29 mouse cellular contexts compared by ENCODE assay signal in the genomic region with DNA sequence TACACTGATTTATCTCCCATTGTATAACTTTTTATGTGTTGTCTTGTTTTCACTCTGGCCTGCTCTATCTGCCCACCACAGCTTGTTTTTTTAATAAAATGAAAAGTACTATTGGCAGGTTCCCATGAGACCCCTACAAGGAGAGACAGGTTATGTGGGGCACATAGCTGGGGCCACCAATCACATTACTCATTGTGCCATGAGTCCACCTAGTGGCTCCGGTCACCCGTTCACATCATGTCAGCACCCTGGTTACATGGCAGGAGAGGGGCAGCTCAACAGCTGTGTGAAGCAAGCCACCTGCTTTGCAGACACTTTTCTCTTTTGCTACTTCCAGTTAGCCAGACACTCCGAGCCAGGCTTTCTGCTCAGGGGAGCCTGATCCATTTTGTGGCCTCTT. TPM values are rescaled to one million over a fixed set of nuclear protein-coding genes. Genes with fewer than 3 reads are reported as not detected.
DNase-seq lines count a peak whose midpoint lies in the region; ATAC-seq and TF ChIP-seq lines count a peak whose summit lies in the region.
"Had no signal": no experiment of that assay in that cellular context is flagged by ENCODE, and none has a peak within 500 bp of the region (broad histone marks: within the 10 kb centered on the region; RNA-seq: fewer than 3 reads in every experiment).

No protein-coding gene starts in this region.

- peak; percentile 79 for DNase-seq in heart, adult 11 months
- DNase-seq in left cerebral cortex, adult 2 months (ENCODE audit: extremely low spot score in 1 of 2, low spot score in 2 of 2), result no peak
- DNase-seq in left cerebral cortex, postnatal 4 days, result no peak
- no peak for DNase-seq in testis, postnatal 14 days (ENCODE audit: low spot score)
- no peak for DNase-seq in stomach, postnatal 0 days (ENCODE audit: low spot score)
- no peak for DNase-seq in MN1 (ENCODE audit: low spot score)
- DNase-seq: adrenal gland, adult 2 months; cerebellum, adult 11 months; cerebellum, adult 9-10 months; cerebellum, postnatal 36 days; embryo, embryonic 11 days; heart, postnatal 14 days; kidney, adult 8-10 months; kidney, postnatal 36 days; layer of hippocampus, postnatal 36 days; lung, embryonic 14.5 days; lung, postnatal 14 days; midbrain, embryonic 14.5 days; thymus, adult 18-20 months; thymus, postnatal 36 days had no signal

- H3K4me3 ChIP-seq in heart, embryonic 11.5 days (ENCODE audit: low read depth, low read length), result no peak overlapping the region
- no peak overlapping the region for H3K4me3 ChIP-seq in left cerebral cortex, adult 2 months
- peak overlapping the region; percentile 35 for H3K4me3 ChIP-seq in testis, adult 2 months (ENCODE audit: control insufficient read depth, low read depth, low read length)
- H3K4me3 ChIP-seq in stomach, postnatal 0 days (ENCODE audit: low read depth, low read length), result no peak overlapping the region
- H3K4me3 ChIP-seq: embryonic facial prominence, embryonic 12.5 days; hindbrain, embryonic 10.5 days had no signal

- no peak for TF ChIP-seq POLR2A in testis, adult 2 months (IDR thresholded peaks at IDR 0.05; ENCODE audit: control insufficient read depth, low read depth, low read length)

- no peak overlapping the region for H3K27ac ChIP-seq in heart, embryonic 11.5 days (ENCODE audit: low read depth, low read length)
- peak overlapping the region; percentile 63 for H3K27ac ChIP-seq in left cerebral cortex, adult 2 months
- no peak overlapping the region for H3K27ac ChIP-seq in testis, adult 2 months (ENCODE audit: control insufficient read depth, insufficient read depth, low read depth, low read length)
- H3K27ac ChIP-seq in stomach, postnatal 0 days (replicated peaks), result no peak overlapping the region
- H3K27ac ChIP-seq: embryonic facial prominence, embryonic 12.5 days; hindbrain, embryonic 10.5 days had no signal

- no peak; the same call in 1 of the 2 replicates for TF ChIP-seq CTCF in left cerebral cortex, adult 2 months (IDR thresholded peaks at IDR 0.05)
- TF ChIP-seq CTCF in testis, adult 2 months (IDR thresholded peaks at IDR 0.05; ENCODE audit: control insufficient read depth, insufficient read depth, insufficient replicate concordance, low read depth, low read length), result no peak
- peak; percentile 13; the same call in 1 of the 2 replicates for TF ChIP-seq CTCF in stomach, postnatal 0 days (IDR thresholded peaks at IDR 0.05; ENCODE audit: low read depth)

- no peaks in the 10 kb centered on the region for H3K36me3 ChIP-seq in heart, embryonic 11.5 days (ENCODE audit: control insufficient read depth, insufficient read depth, low read length)
- no peaks in the 10 kb centered on the region for H3K36me3 ChIP-seq in testis, adult 2 months (ENCODE audit: control insufficient read depth, insufficient read depth, low read length)
- no peaks in the 10 kb centered on the region for H3K36me3 ChIP-seq in stomach, postnatal 0 days (ENCODE audit: control insufficient read depth, insufficient read depth, low read length)
- H3K36me3 ChIP-seq: embryonic facial prominence, embryonic 12.5 days; hindbrain, embryonic 10.5 days had no signal

- H3K4me2 ChIP-seq in heart, embryonic 11.5 days, result no peak overlapping the region
- H3K4me2 ChIP-seq in stomach, postnatal 0 days (replicated peaks; ENCODE audit: low read depth), result no peak overlapping the region
- H3K4me2 ChIP-seq: embryonic facial prominence, embryonic 12.5 days; lung, embryonic 14.5 days had no signal

- H3K9ac ChIP-seq in heart, embryonic 11.5 days (ENCODE audit: low read depth, low read length), result no peak overlapping the region
- H3K9ac ChIP-seq in stomach, postnatal 0 days (ENCODE audit: low read length), result no peak overlapping the region
- H3K9ac ChIP-seq: embryonic facial prominence, embryonic 12.5 days; lung, embryonic 14.5 days had no signal

- TF ChIP-seq EP300 in stomach, postnatal 0 days (optimal IDR thresholded peaks at IDR 0.05), result no peak

- WGBS in heart, embryonic 11.5 days (ENCODE audit: insufficient replicate concordance), result 67% methylated on average over 3 of the region's 3 CpGs
- WGBS in stomach, postnatal 0 days, result 52% methylated on average over 3 of the region's 3 CpGs

- H3K27me3 ChIP-seq in heart, embryonic 11.5 days (ENCODE audit: control insufficient read depth, insufficient read depth, low read length), result no peaks in the 10 kb centered on the region
- no peaks in the 10 kb centered on the region for H3K27me3 ChIP-seq in testis, adult 2 months (ENCODE audit: control insufficient read depth, insufficient read depth, low read length)
- H3K27me3 ChIP-seq in stomach, postnatal 0 days (ENCODE audit: control insufficient read depth, insufficient read depth, low read length), result no peaks in the 10 kb centered on the region
- H3K27me3 ChIP-seq: embryonic facial prominence, embryonic 12.5 days had no signal

- H3K9me3 ChIP-seq in heart, embryonic 11.5 days (replicated peaks; ENCODE audit: control insufficient read depth, low read length), result no peaks in the 10 kb centered on the region
- no peaks in the 10 kb centered on the region for H3K9me3 ChIP-seq in stomach, postnatal 0 days (ENCODE audit: control insufficient read depth, low read length)
- H3K9me3 ChIP-seq: embryonic facial prominence, embryonic 12.5 days; hindbrain, embryonic 10.5 days had no signal

- no peak for ATAC-seq in heart, embryonic 11.5 days (replicated peaks; ENCODE audit: insufficient number of reproducible peaks, low FRiP score, low TSS enrichment)
- no peak for ATAC-seq in stomach, postnatal 0 days (ENCODE audit: low FRiP score, low TSS enrichment)
- ATAC-seq: activated CD4-positive, CD25-positive, alpha-beta regulatory T cell, adult 4 months; forebrain, embryonic 14.5 days; hindbrain, embryonic 16.5 days had no signal

- intact Hi-C loops in left cerebral cortex, adult 2 months (cut with DNase I), result no loop called here
- intact Hi-C loops in left cerebral cortex, postnatal 4 days (cut with DNase I), result no loop called here

- H3K4me1 ChIP-seq in heart, embryonic 11.5 days (ENCODE audit: control insufficient read depth, insufficient read depth, low read length), result peaks cover 24% of the 10 kb centered on the region
- H3K4me1 ChIP-seq in testis, adult 2 months (ENCODE audit: control insufficient read depth, insufficient read depth, low read length), result no peaks in the 10 kb centered on the region
- H3K4me1 ChIP-seq in stomach, postnatal 0 days (replicated peaks; ENCODE audit: control insufficient read depth, insufficient read depth), result no peaks in the 10 kb centered on the region
- H3K4me1 ChIP-seq: embryonic facial prominence, embryonic 12.5 days; hindbrain, embryonic 10.5 days had no signal

RNA-seq across cellular contexts. Expression of a gene that starts 13.0 kb away (rescaled TPM):
- polyA plus RNA-seq in heart, embryonic 11.5 days (2014; fragmentation: Nextera tagmentation; extraction: Ambion mirVana), result 0.15 and 0.21 TPM in 2 replicates
- total RNA-seq in left cerebral cortex, adult 2 months (2021), result 1 to 10 TPM; 2.7 to 3.4 TPM
- total RNA-seq in left cerebral cortex, postnatal 4 days (2021), result 1 to 10 TPM; 2.5 to 2.7 TPM
- polyA plus RNA-seq in testis, adult 2 months (2012; rRNA removed), result 29.7 and 35.1 TPM in 2 replicates
- 0.08 TPM in 2 replicates for polyA plus RNA-seq in stomach, postnatal 0 days (2015; fragmentation: Nextera tagmentation; extraction: Ambion mirVana)
- total RNA-seq: neutrophil, adult 5-6 weeks had no signal
- polyA plus RNA-seq: activated CD4-positive, CD25-positive, alpha-beta regulatory T cell, adult 4 months; liver, adult 2 months had no signal

Comparison
In these comparisons a context has a peak if more than half of its experiments do, and no peak if none do; other contexts are left out.
1. RNA of a gene that starts 13.0 kb away (polyA plus RNA-seq): 29.7 to 35.1 TPM in testis, adult 2 months; 0.15 to 0.21 TPM in heart, embryonic 11.5 days and 0.08 TPM in stomach, postnatal 0 days; every median in the first group is over 10 times any median in the second.